Mouse (Mus musculus): Measurements from ENCODE around the gene Cdhr5.
A peak's percentile ranks its signal among the peaks of the same experiment; 100 is the strongest.

Gene Cdhr5

GRCm38 (mm10) chr7:141222696-141223215, 53.8 kb downstream of the Cdhr5 start:
- DNase-seq (ENCODE audit: low read depth, low spot score) = no peak

- no peak for DNase-seq (ENCODE audit: low read depth, low spot score)
These were observed 54.5 kb downstream of the Cdhr5 start for GRCm38 (mm10) chr7:141222126-141222467.

DNA sequence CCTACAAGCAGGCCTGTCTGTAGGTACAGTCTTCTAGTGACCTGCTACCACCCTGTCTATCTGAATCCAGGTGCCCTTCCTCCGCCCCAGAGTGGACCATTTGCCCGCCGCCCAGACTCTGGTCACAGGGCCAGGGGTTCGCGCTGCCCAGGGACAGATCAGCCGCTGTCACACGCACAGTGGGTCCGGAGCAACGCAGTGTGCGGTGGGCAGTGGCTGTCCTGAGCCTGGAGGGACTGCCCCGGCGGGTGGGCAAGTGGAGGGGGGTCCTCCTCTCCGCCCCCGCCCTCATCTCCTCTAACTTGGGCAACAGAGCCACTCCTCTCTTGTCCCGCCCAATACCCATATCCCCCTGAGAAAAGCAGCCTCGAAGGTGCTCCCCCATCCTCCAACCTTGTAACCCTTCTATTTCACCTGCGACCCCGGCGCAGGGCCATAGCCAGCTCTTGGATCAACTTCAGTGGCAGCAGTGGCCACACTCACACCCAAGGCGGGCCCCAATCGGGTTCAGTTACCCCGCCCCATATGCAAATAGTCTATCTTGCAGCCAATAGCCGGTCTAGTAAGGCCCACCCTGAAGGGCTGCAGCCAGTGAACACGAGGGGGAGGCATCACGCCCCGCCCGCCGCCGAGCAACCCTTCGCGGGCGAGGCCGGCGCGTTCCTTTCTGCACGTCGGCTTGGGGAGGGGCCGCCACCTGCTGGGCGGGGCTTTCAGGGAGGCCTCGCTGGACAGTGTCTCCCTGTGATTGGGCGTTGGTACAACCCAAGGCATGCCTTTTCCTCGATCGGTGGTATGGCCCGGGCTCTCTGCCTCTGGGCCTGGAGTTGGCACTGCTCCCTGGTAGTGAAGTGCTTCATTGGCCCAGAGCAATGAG, 55.1 kb downstream of the Cdhr5 start:
- peak; percentile 96 for DNase-seq (ENCODE audit: low read depth, low spot score)

GRCm38 (mm10) chr7:141220377-141220776, 56.2 kb downstream of the Cdhr5 start:
- no peak for DNase-seq (ENCODE audit: low read depth, low spot score)

DNA sequence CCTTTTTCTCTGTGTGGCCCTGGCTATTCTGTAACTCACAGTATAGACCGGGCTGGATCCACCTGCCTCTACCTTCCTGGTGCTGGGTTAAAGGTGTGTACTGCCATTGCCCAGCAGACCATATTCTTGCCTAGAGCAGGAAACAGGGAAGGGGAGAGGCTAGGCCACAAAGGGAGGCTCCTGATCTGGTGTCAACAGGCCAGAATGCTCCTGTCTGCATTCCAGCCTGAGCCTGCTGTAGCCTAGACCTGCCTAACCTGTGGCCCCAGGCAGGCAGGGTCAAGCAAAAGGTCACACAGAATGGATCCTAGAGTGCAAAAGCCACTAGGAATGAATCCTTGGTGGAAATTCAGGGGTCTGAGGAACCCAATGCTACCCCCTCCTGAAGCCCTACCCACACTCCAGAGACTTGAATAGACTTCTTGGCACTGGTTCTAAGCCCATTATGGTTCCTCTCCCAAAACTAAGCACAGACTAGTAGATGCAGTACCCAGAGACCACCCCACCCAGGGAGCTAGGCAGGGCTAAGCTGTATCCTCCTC, 57.0 kb downstream of the Cdhr5 start:
- no peak for DNase-seq (ENCODE audit: low read depth, low spot score)

All from forelimb bud, embryonic 11.5 days (tissue).